Mouse (Mus musculus): Measurements from ENCODE around the gene Gm13199. TPM values are rescaled to one million over a fixed set of nuclear protein-coding genes. Genes with fewer than 3 reads are reported as not detected.

Gene Gm13199
- polyA plus RNA-seq, 1 experiment from 2014 or later = 2.2 TPM

GRCm38 (mm10) chr2:5851116-5851515 is 11.6 kb downstream of the Gm13199 start:
- DNase-seq (ENCODE audit: low spot score) = no peak
- Histone ChIP-seq H3K27ac (replicated peaks) (no peak overlapping the region), H3K9me3 (replicated peaks) (no peaks in the 10 kb centered on the region), H3K27me3 (ENCODE audit: low read depth, poor library complexity, severe bottlenecking) (no peaks in the 10 kb centered on the region), H3K36me3 (peaks cover 54% of the 10 kb centered on the region), H3K4me3 (no peak overlapping the region), H3K4me1 (peaks cover 6% of the 10 kb centered on the region)
- WGBS = 95% methylated on average over 9 of the region's 9 CpGs

- Histone ChIP-seq H3K27ac (replicated peaks) (peak overlapping the region; percentile 92), H3K4me1 (peaks cover 14% of the 10 kb centered on the region), H3K4me3 (peak overlapping the region; percentile 69), H3K27me3 (ENCODE audit: low read depth, poor library complexity, severe bottlenecking) (no peaks in the 10 kb centered on the region), H3K9me3 (replicated peaks) (no peaks in the 10 kb centered on the region), H3K36me3 (peaks cover 48% of the 10 kb centered on the region)
- DNase-seq (ENCODE audit: low spot score) = no peak
- WGBS = 39% methylated on average over 4 of the region's 4 CpGs
Measured at GRCm38 (mm10) chr2:5845826-5846225, 16.9 kb downstream of the Gm13199 start.

GRCm38 (mm10) chr2:5844873-5845631 is 17.7 kb downstream of the Gm13199 start, which contains the start of the genes Nudt5 and Cdc123:
Gene Nudt5, plus strand, starts transcription at chr2:5845019.
Gene Cdc123, minus strand, starts transcription at chr2:5845164.
- Histone ChIP-seq H3K27ac (replicated peaks) (peak within 1 kb of the TSS; percentile 92), H3K27me3 (ENCODE audit: low read depth, poor library complexity, severe bottlenecking) (no peaks in the 10 kb centered on the region), H3K4me3 (peak within 1 kb of the TSS; percentile 69), H3K4me1 (peaks cover 14% of the 10 kb centered on the region), H3K36me3 (peaks cover 48% of the 10 kb centered on the region), H3K9me3 (replicated peaks) (no peaks in the 10 kb centered on the region)
- under 1% methylated on average over 53 of the region's 53 CpGs for WGBS
- DNase-seq (ENCODE audit: low spot score) = peak; percentile 89

GRCm38 (mm10) chr2:5844181-5844872 is 18.4 kb downstream of the Gm13199 start:
- Histone ChIP-seq H3K4me3 (peak overlapping the region; percentile 69), H3K27me3 (ENCODE audit: low read depth, poor library complexity, severe bottlenecking) (no peaks in the 10 kb centered on the region), H3K27ac (replicated peaks) (peak overlapping the region; percentile 92), H3K36me3 (peaks cover 48% of the 10 kb centered on the region), H3K4me1 (peaks cover 14% of the 10 kb centered on the region), H3K9me3 (replicated peaks) (peaks cover 6% of the 10 kb centered on the region; the same call in 1 of the 2 replicates)
- WGBS = 5% methylated on average over 23 of the region's 23 CpGs
- DNase-seq (ENCODE audit: low spot score) = no peak

- peaks cover 5% of the 10 kb centered on the region for H3K4me1 ChIP-seq
- no peak for DNase-seq (ENCODE audit: low spot score)
- H3K4me3 ChIP-seq = no peak overlapping the region
- peaks cover 9% of the 10 kb centered on the region; the same call in 1 of the 2 replicates for H3K9me3 ChIP-seq (replicated peaks)
- WGBS = 95% methylated on average over 11 of the region's 11 CpGs
- H3K36me3 ChIP-seq = peaks cover 70% of the 10 kb centered on the region
- H3K27me3 ChIP-seq (ENCODE audit: low read depth, poor library complexity, severe bottlenecking) = no peaks in the 10 kb centered on the region
- H3K27ac ChIP-seq (replicated peaks) = no peak overlapping the region
Measured at GRCm38 (mm10) chr2:5840815-5841214, 21.9 kb downstream of the Gm13199 start.

GRCm38 (mm10) chr2:5825265-5825913 is 37.3 kb downstream of the Gm13199 start:
- no peak for DNase-seq (ENCODE audit: low spot score)
- Histone ChIP-seq H3K9me3 (replicated peaks) (no peaks in the 10 kb centered on the region), H3K27ac (replicated peaks) (no peak overlapping the region), H3K4me1 (no peaks in the 10 kb centered on the region), H3K36me3 (peaks cover 81% of the 10 kb centered on the region), H3K27me3 (ENCODE audit: low read depth, poor library complexity, severe bottlenecking) (no peaks in the 10 kb centered on the region), H3K4me3 (no peak overlapping the region)
- 95% methylated on average over 5 of the region's 5 CpGs for WGBS

GRCm38 (mm10) chr2:5824685-5825084 is 38.0 kb downstream of the Gm13199 start:
- Histone ChIP-seq H3K27ac (replicated peaks) (no peak overlapping the region), H3K27me3 (ENCODE audit: low read depth, poor library complexity, severe bottlenecking) (no peaks in the 10 kb centered on the region), H3K4me3 (no peak overlapping the region), H3K9me3 (replicated peaks) (no peaks in the 10 kb centered on the region), H3K4me1 (no peaks in the 10 kb centered on the region), H3K36me3 (peaks cover 81% of the 10 kb centered on the region)
- WGBS = 91% methylated on average over 5 of the region's 5 CpGs
- no peak for DNase-seq (ENCODE audit: low spot score)

GRCm38 (mm10) chr2:5824213-5824612 is 38.5 kb downstream of the Gm13199 start:
- DNase-seq (ENCODE audit: low spot score) = no peak
- Histone ChIP-seq H3K27ac (replicated peaks) (no peak overlapping the region), H3K27me3 (ENCODE audit: low read depth, poor library complexity, severe bottlenecking) (no peaks in the 10 kb centered on the region), H3K4me3 (no peak overlapping the region), H3K9me3 (replicated peaks) (no peaks in the 10 kb centered on the region), H3K36me3 (peaks cover 82% of the 10 kb centered on the region), H3K4me1 (no peaks in the 10 kb centered on the region)
- WGBS = 43% methylated on average over 1 of the region's 1 CpGs

- Histone ChIP-seq H3K27ac (replicated peaks) (no peak overlapping the region), H3K4me1 (no peaks in the 10 kb centered on the region), H3K4me3 (no peak overlapping the region), H3K36me3 (peaks cover 86% of the 10 kb centered on the region), H3K27me3 (ENCODE audit: low read depth, poor library complexity, severe bottlenecking) (no peaks in the 10 kb centered on the region), H3K9me3 (replicated peaks) (no peaks in the 10 kb centered on the region)
- WGBS = 98% methylated on average over 6 of the region's 6 CpGs
- no peak for DNase-seq (ENCODE audit: low spot score)
Measured at GRCm38 (mm10) chr2:5822449-5822848, 40.3 kb downstream of the Gm13199 start.

GRCm38 (mm10) chr2:5821264-5821663 is 41.5 kb downstream of the Gm13199 start:
- no peak for DNase-seq (ENCODE audit: low spot score)
- 91% methylated on average over 10 of the region's 10 CpGs for WGBS
- no peaks in the 10 kb centered on the region for H3K4me1 ChIP-seq
- H3K36me3 ChIP-seq = peaks cover 86% of the 10 kb centered on the region
- no peak overlapping the region for H3K4me3 ChIP-seq
- H3K27me3 ChIP-seq (ENCODE audit: low read depth, poor library complexity, severe bottlenecking) = no peaks in the 10 kb centered on the region
- no peaks in the 10 kb centered on the region for H3K9me3 ChIP-seq (replicated peaks)
- no peak overlapping the region for H3K27ac ChIP-seq (replicated peaks)
